Mouse (Mus musculus) myocyte (in vitro differentiated cells): ENCODE measurements around the gene Olfr1347.

Experiments used
- POLR2AphosphoS2 ChIP-seq: IDR thresholded peaks from one replicate; pipeline ENCODE4 v1.6.1; 2011; ENCODE audit warnings: low read depth, control low read depth; ENCODE audit not compliant: insufficient read length
- TCF12 ChIP-seq: IDR thresholded peaks from one replicate; pipeline ENCODE4 v1.6.1; 2011; ENCODE audit warnings: mild to moderate bottlenecking, control low read depth; ENCODE audit not compliant: poor library complexity, insufficient read depth, severe bottlenecking
- USF1 ChIP-seq: IDR thresholded peaks from one replicate; pipeline ENCODE4 v1.6.1; 2011; ENCODE audit warnings: low read depth, mild to moderate bottlenecking, control low read depth, moderate library complexity

- no peak for TF ChIP-seq POLR2AphosphoS2
- no peak for TF ChIP-seq TCF12
- no peak for TF ChIP-seq USF1
These were observed 25.4 kb upstream of the Olfr1347 start for GRCm38 (mm10) chr7:6525001-6525400.
